ENCODE assay signal across 10 mouse cellular contexts in the genomic region with DNA sequence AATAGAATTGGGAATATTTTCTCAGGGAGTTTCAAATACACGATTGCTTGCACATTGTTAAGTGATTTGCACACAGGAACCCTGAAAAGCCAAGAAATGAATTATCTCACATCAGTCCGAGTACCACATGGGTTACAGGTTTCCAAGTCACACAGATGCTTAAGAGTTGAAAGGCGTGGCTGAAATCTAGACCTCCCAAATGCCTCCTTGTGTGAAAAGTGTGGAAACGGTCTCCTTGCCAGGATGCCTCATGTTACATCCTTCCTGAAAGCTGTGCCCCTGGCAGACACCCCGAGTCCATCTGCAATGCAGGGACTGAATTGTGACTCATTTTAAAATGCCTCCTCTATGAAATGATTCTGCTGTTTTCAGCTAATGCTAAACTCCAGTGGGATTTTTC.
DNase-seq lines count a peak whose midpoint lies in the region; ATAC-seq lines count a peak whose summit lies in the region.
"Had no signal": no experiment of that assay in that cellular context is flagged by ENCODE, and none has a peak within 500 bp of the region (broad histone marks: within the 10 kb centered on the region; RNA-seq: fewer than 3 reads in every experiment).

No protein-coding gene starts in this region.

- ATAC-seq in frontal cortex, adult (ENCODE audit: low TSS enrichment), result peak; percentile 45; the same call in 1 of the 2 replicates

- intact Hi-C loops in heart, postnatal 25 days (cut with DNase I), result no loop called here

- DNase-seq in frontal cortex, postnatal 14 days (ENCODE audit: low spot score in 2 of 2), result no peak
- DNase-seq in Muller cell, postnatal 12 days (ENCODE audit: inconsistent ontology term), result peak; percentile 29
- DNase-seq in cerebellum, postnatal 14 days, result peak; percentile 73 to 77
- peak; percentile 7 for DNase-seq in heart, postnatal 25 days (ENCODE audit: low spot score)
- DNase-seq in lung, postnatal 25 days (ENCODE audit: low spot score), result no peak
- no peak for DNase-seq in retina, postnatal 1 day
- no peak for DNase-seq in thymus, postnatal 0 days (ENCODE audit: low spot score)
- DNase-seq: kidney, postnatal 4 days; lung, postnatal 36 days had no signal

Comparison
In these comparisons a context has a peak if more than half of its experiments do, and no peak if none do; other contexts are left out.
1. DNase-seq: peak in Muller cell, postnatal 12 days (single experiment), cerebellum, postnatal 14 days (2 of 2) and heart, postnatal 25 days (single experiment); none in frontal cortex, postnatal 14 days (0 of 2), lung, postnatal 25 days (single experiment), retina, postnatal 1 day (single experiment) and thymus, postnatal 0 days (single experiment).